Mouse (Mus musculus) left cerebral cortex, postnatal 4 days (tissue): ENCODE measurements around the gene Trip13. TPM values are rescaled to one million over a fixed set of nuclear protein-coding genes. Genes with fewer than 3 reads are reported as not detected.

Experiments
- DNase-seq: peaks from one replicate; pipeline ENCODE4 v3.0.0-alpha.2; 2022
- intact Hi-C: fragments of 180-260 bp; cut with DNase I; formaldehyde crosslinking; loops from one replicate; pipeline ENCODE4 v1.15.1; 2025
- microRNA-seq: library from miRNA; unstranded; fragments of <30 nt; microRNA quantifications from one replicate; pipeline ENCODE4 v1.2.0, GENCODE M21; 2022
- total RNA-seq, 2 experiments: library from RNA; stranded (reverse); gene quantifications; 2 replicates each; pipeline ENCODE4 v1.2.3; 2021

Trip13 gene
- total RNA-seq, 2 experiments from 2014 or later: 7.0 to 8.7 TPM

GRCm38 (mm10) chr13:73892493-73893178, 44.9 kb downstream of the Trip13 start:
- DNase-seq: no peak
- intact Hi-C loops: no loop called here

GRCm38 (mm10) chr13:73887415-73887874, 50.1 kb downstream of the Trip13 start:
- intact Hi-C loops: no loop called here
- DNase-seq: peak; percentile 30

- no peak for DNase-seq
- intact Hi-C loops: no loop called here
Observed at GRCm38 (mm10) chr13:73886601-73887000, 51.0 kb downstream of the Trip13 start.

- peak; percentile 26 for DNase-seq
- intact Hi-C loops: no loop called here
Observed at GRCm38 (mm10) chr13:73886066-73886465, 51.5 kb downstream of the Trip13 start.

GRCm38 (mm10) chr13:73885656-73886055, 51.9 kb downstream of the Trip13 start:
- intact Hi-C loops: no loop called here
- DNase-seq: peak; percentile 39

GRCm38 (mm10) chr13:73881347-73881746, 56.2 kb downstream of the Trip13 start:
- no peak for DNase-seq
- intact Hi-C loops: no loop called here

GRCm38 (mm10) chr13:73879824-73880223, 57.8 kb downstream of the Trip13 start:
- DNase-seq: peak; percentile 61
- intact Hi-C loops: no loop called here

GRCm38 (mm10) chr13:73872159-73872558, 65.4 kb downstream of the Trip13 start:
- DNase-seq: no peak
- intact Hi-C loops: no loop called here

Small RNA genes lying within 50 kb of the gene (microRNA-seq; reads per million reads assigned to microRNA genes)
- gene Gm25197: not detected

Other genes with a start within 250 kb of the Trip13 start
- not detected for gene Slc6a19, start 232.9 kb downstream of the Trip13 start, total RNA-seq
- gene Slc12a7, start 204.7 kb downstream of the Trip13 start, total RNA-seq: 10 to 100 TPM; 12.1 to 12.3 TPM
- 10 to 100 TPM; 21.4 TPM for gene Nkd2, start 90.2 kb downstream of the Trip13 start, total RNA-seq
- gene Brd9, start within 50 bp of the Trip13 start, total RNA-seq: 100 to 1,000 TPM; 108 to 110 TPM
- gene Zdhhc11, start 26.1 kb upstream of the Trip13 start, total RNA-seq: not detected
- 10 to 100 TPM; 37.7 to 37.9 TPM for gene Tppp, start 71.6 kb upstream of the Trip13 start, total RNA-seq
- 1 to 10 TPM; 4.1 to 4.4 TPM for gene Cep72, start 124.5 kb upstream of the Trip13 start, total RNA-seq
- gene Slc9a3, start 183.7 kb upstream of the Trip13 start, total RNA-seq: 1 to 10 TPM in 1 of 2 experiments, under 1 TPM in 1; 0.42 to 1.2 TPM